Mouse (Mus musculus): ENCODE measurements around the gene Atp5f1.

The Atp5f1 gene

DNA sequence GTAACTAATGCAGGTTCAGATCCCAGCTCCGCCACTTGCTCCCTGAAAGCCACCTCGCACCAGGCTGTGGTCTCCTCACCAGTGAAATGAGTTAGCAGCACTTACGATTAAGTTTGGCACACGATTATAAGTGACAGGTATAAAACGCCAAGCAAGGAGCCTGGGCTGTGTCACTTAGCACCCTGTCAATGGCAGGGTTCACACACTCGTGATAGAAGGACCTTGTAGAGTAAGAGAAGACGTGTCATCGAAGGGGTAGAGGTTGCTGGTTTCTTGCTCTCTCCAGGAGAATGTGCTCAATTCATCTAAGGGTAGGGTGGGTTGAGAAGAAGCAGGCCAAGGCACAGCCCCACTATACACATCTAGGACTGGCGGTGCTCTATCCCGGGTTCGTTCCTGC is 61.0 kb downstream of the Atp5f1 start:
- DNase-seq = no peak

GRCm38 (mm10) chr3:105898325-105898724 is 61.6 kb downstream of the Atp5f1 start:
- no peak for DNase-seq

DNA sequence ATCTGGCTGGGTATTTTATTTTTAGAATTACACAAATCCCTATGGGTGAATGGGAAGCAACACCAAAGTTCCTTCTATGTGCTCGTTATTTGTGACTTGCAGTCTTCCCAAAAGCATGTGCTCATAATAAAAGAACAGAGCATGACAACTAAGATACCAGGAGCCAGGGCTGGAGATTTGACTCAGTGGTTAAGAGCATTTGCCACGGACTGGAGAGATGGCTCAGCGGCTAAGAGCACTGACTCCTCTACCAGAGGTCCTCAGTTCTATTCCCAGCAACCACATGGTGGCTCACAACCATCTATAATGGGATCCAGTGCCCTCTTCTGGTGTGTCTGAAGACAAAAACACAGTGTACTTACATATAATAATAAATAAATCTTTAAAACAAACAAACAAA is 63.1 kb downstream of the Atp5f1 start:
- no peak for DNase-seq

- peak; percentile 26 for DNase-seq
Observed at GRCm38 (mm10) chr3:105894601-105895592, 65.0 kb downstream of the Atp5f1 start.

DNA sequence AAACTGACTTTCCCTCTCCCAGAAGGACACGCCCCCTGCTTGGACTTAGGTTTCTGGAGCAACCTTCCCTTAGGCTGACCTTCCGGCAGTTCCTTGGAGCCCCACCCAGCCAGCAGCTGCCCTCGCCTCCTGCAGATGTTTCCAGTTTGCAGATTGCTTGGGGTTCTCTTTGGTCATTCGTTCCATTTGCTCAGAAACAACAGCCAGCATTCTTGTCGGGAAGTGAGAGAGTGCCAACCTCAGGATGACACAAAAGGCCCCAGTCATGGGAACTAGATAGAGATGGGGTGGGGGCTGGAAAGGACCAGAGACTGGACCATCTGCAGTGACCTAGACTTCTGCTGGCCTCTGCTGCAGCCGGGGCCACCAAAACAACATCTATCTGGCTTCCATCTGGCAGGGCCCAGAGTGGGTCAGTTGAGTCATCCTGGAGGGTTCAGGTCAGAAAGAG is 65.9 kb downstream of the Atp5f1 start:
- DNase-seq = peak; percentile 29
